Comparison of ENCODE assay signal across 20 mouse cellular contexts in the genomic region with DNA sequence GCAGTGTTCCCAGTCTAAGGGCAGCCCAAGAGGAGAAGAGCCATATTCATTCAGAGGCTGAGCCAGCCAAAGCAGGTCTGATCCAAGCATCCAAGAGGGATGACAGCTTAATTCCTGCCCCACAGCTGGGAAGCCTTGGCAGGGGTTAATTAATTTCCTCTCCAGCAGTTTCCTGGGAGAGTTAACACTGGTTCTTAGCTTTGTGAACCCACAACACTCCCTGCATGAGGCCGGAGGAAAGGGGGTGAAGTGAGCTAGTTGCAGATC.
DNase-seq lines count a peak whose midpoint lies in the region; ATAC-seq lines count a peak whose summit lies in the region.
"Had no signal": no experiment of that assay in that cellular context is flagged by ENCODE, and none has a peak within 500 bp of the region (broad histone marks: within the 10 kb centered on the region; RNA-seq: fewer than 3 reads in every experiment).

No protein-coding gene starts in this region.

- no peak overlapping the region for H3K4me3 ChIP-seq in forebrain, embryonic 10.5 days
- no peak overlapping the region for H3K4me3 ChIP-seq in forebrain, embryonic 14.5 days (ENCODE audit: low read depth, low read length)
- H3K4me3 ChIP-seq in hindbrain, embryonic 11.5 days (ENCODE audit: low read depth, low read length): no peak overlapping the region
- H3K4me3 ChIP-seq in midbrain, embryonic 11.5 days (ENCODE audit: low read depth, low read length): no peak overlapping the region
- H3K4me3 ChIP-seq: layer of hippocampus, adult 2 months; left cerebral cortex, adult 2 months; limb, embryonic 12.5 days; liver, embryonic 13.5 days had no signal

- ATAC-seq in forebrain, embryonic 14.5 days: no peak; the same call in 1 of the 2 replicates
- peak; percentile 63; the same call in 1 of the 2 replicates for ATAC-seq in hindbrain, embryonic 11.5 days (ENCODE audit: low FRiP score)
- ATAC-seq in midbrain, embryonic 11.5 days (ENCODE audit: low FRiP score): peak; percentile 84
- ATAC-seq: lung, postnatal 0 days had no signal

- WGBS in forebrain, embryonic 10.5 days: 7% methylated on average over 1 of the region's 1 CpGs
- 6% methylated on average over 1 of the region's 1 CpGs for WGBS in forebrain, embryonic 14.5 days
- 0% methylated on average over 1 of the region's 1 CpGs for WGBS in hindbrain, embryonic 11.5 days
- WGBS in midbrain, embryonic 11.5 days: 11% methylated on average over 1 of the region's 1 CpGs

- DNase-seq in forebrain, embryonic 10.5 days (ENCODE audit: extremely low spot score, low spot score): no peak
- no peak for DNase-seq in forebrain, embryonic 14.5 days (ENCODE audit: low spot score)
- DNase-seq in hindbrain, embryonic 11.5 days (ENCODE audit: low spot score): peak; percentile 25
- no peak for DNase-seq in midbrain, embryonic 11.5 days (ENCODE audit: low spot score, missing footprints)
- DNase-seq in ovary, postnatal 10 days (ENCODE audit: low spot score): no peak
- no peak for DNase-seq in B cell, adult 2 months
- DNase-seq in urinary bladder, postnatal 4 days (ENCODE audit: low spot score in 2 of 2): no peak
- no peak for DNase-seq in lung, adult 18-20 months
- DNase-seq: cerebellum, adult 11-12 months; gastrocnemius, postnatal 10 days; heart, adult 18-20 months; kidney, adult 11 months; kidney, postnatal 10 days; liver, embryonic 13.5 days; right cerebral cortex, postnatal 14 days had no signal

- no peak overlapping the region for H3K9ac ChIP-seq in forebrain, embryonic 14.5 days (ENCODE audit: low read length)
- H3K9ac ChIP-seq in hindbrain, embryonic 11.5 days (ENCODE audit: low read depth, low read length): no peak overlapping the region
- no peak overlapping the region for H3K9ac ChIP-seq in midbrain, embryonic 11.5 days (ENCODE audit: low read length)
- H3K9ac ChIP-seq: limb, embryonic 12.5 days; liver, embryonic 13.5 days had no signal

- H3K4me1 ChIP-seq in forebrain, embryonic 10.5 days: peaks cover 34% of the 10 kb centered on the region
- peaks cover 5% of the 10 kb centered on the region; the same call in 1 of the 2 replicates for H3K4me1 ChIP-seq in forebrain, embryonic 14.5 days (ENCODE audit: control insufficient read depth, insufficient read depth, low read length)
- no peaks in the 10 kb centered on the region; the same call in 1 of the 2 replicates for H3K4me1 ChIP-seq in hindbrain, embryonic 11.5 days (replicated peaks; ENCODE audit: control insufficient read depth, insufficient read depth, low read length)
- peaks cover 9% of the 10 kb centered on the region; the same call in 1 of the 2 replicates for H3K4me1 ChIP-seq in midbrain, embryonic 11.5 days (ENCODE audit: control insufficient read depth, insufficient read depth, low read length)
- H3K4me1 ChIP-seq: liver, embryonic 13.5 days had no signal

- peaks cover 4% of the 10 kb centered on the region; the same call in 1 of the 2 replicates for H3K9me3 ChIP-seq in forebrain, embryonic 10.5 days
- H3K9me3 ChIP-seq in forebrain, embryonic 14.5 days (replicated peaks; ENCODE audit: control insufficient read depth, low read length): no peaks in the 10 kb centered on the region
- H3K9me3 ChIP-seq in hindbrain, embryonic 11.5 days (ENCODE audit: control insufficient read depth, low read length): no peaks in the 10 kb centered on the region
- H3K9me3 ChIP-seq in midbrain, embryonic 11.5 days (ENCODE audit: control insufficient read depth, low read length): no peaks in the 10 kb centered on the region
- H3K9me3 ChIP-seq: limb, embryonic 12.5 days; liver, embryonic 13.5 days had no signal

- H3K27me3 ChIP-seq in forebrain, embryonic 10.5 days (ENCODE audit: poor library complexity, severe bottlenecking): no peaks in the 10 kb centered on the region
- H3K27me3 ChIP-seq in forebrain, embryonic 14.5 days (replicated peaks; ENCODE audit: control insufficient read depth, insufficient read depth, low read length): no peaks in the 10 kb centered on the region
- H3K27me3 ChIP-seq in hindbrain, embryonic 11.5 days (ENCODE audit: control insufficient read depth, insufficient read depth, low read length): no peaks in the 10 kb centered on the region
- H3K27me3 ChIP-seq in midbrain, embryonic 11.5 days (ENCODE audit: control insufficient read depth, insufficient read depth, low read length): no peaks in the 10 kb centered on the region
- H3K27me3 ChIP-seq: CH12.LX; limb, embryonic 12.5 days; liver, embryonic 13.5 days had no signal

- no peak overlapping the region for H3K4me2 ChIP-seq in forebrain, embryonic 14.5 days (ENCODE audit: low read length)
- H3K4me2 ChIP-seq in hindbrain, embryonic 11.5 days (replicated peaks; ENCODE audit: low read depth, low read length): no peak overlapping the region
- H3K4me2 ChIP-seq in midbrain, embryonic 11.5 days: no peak overlapping the region
- H3K4me2 ChIP-seq: limb, embryonic 12.5 days; liver, embryonic 13.5 days had no signal

- no peaks in the 10 kb centered on the region for H3K36me3 ChIP-seq in forebrain, embryonic 10.5 days (replicated peaks)
- H3K36me3 ChIP-seq in forebrain, embryonic 14.5 days (ENCODE audit: control insufficient read depth, insufficient read depth, low read length): no peaks in the 10 kb centered on the region
- H3K36me3 ChIP-seq in hindbrain, embryonic 11.5 days (ENCODE audit: control insufficient read depth, insufficient read depth, low read length): no peaks in the 10 kb centered on the region
- no peaks in the 10 kb centered on the region for H3K36me3 ChIP-seq in midbrain, embryonic 11.5 days (ENCODE audit: control insufficient read depth, insufficient read depth, low read length)
- H3K36me3 ChIP-seq: limb, embryonic 12.5 days; liver, embryonic 13.5 days had no signal

- H3K27ac ChIP-seq in forebrain, embryonic 10.5 days: peak overlapping the region; percentile 68
- no peak overlapping the region for H3K27ac ChIP-seq in forebrain, embryonic 14.5 days (ENCODE audit: low read depth, low read length)
- H3K27ac ChIP-seq in hindbrain, embryonic 11.5 days (ENCODE audit: low read depth, low read length): 0 out of 2 replicates have a peak overlapping the region, but pooled peaks have one; percentile 43
- H3K27ac ChIP-seq in midbrain, embryonic 11.5 days (ENCODE audit: low read depth, low read length): peak overlapping the region; percentile 36; the same call in 1 of the 2 replicates
- H3K27ac ChIP-seq: layer of hippocampus, adult 2 months; left cerebral cortex, adult 2 months; limb, embryonic 12.5 days; liver, embryonic 13.5 days had no signal
